Mouse (Mus musculus): Measurements from ENCODE around the gene Timp3. TPM values are rescaled to one million over a fixed set of nuclear protein-coding genes. Genes with fewer than 3 reads are reported as not detected.
A peak's percentile ranks its signal among the peaks of the same experiment; 100 is the strongest.

Timp3 gene
- polyA plus RNA-seq, 1 experiment from 2014 or later, result 91.0 TPM

- Histone ChIP-seq H3K9ac (ENCODE audit: low read length) (no peak overlapping the region), H3K4me2 (ENCODE audit: low read length) (no peak overlapping the region), H3K27me3 (ENCODE audit: control insufficient read depth, insufficient read depth, low read length) (no peaks in the 10 kb centered on the region), H3K27ac (replicated peaks in 1 of 2; ENCODE audit: control insufficient read depth in 1 of 2, insufficient read depth in 1 of 2, low read depth in 2 of 2, low read length in 2 of 2) (no peak overlapping the region), H3K9me3 (ENCODE audit: control insufficient read depth, low read length) (no peaks in the 10 kb centered on the region), H3K4me3 (ENCODE audit: control insufficient read depth in 1 of 2, insufficient read depth in 1 of 2, low read depth in 1 of 2, low read length in 2 of 2) (no peak overlapping the region), H3K4me1 (ENCODE audit: control insufficient read depth in 2 of 2, insufficient read depth in 2 of 2, low read length in 2 of 2) (peaks cover 29 to 47% of the 10 kb centered on the region in 2 experiments), H3K36me3 (ENCODE audit: control insufficient read depth, insufficient read depth, low read length) (peaks cover 12% of the 10 kb centered on the region)
- WGBS, result 91% methylated on average over 4 of the region's 4 CpGs
- ATAC-seq (ENCODE audit: insufficient number of reproducible peaks, insufficient read depth, low FRiP score, low read depth), result no peak
Observed at GRCm38 (mm10) chr10:86328143-86328542, 28.0 kb downstream of the Timp3 start.

GRCm38 (mm10) chr10:86328691-86329090 lies 28.5 kb downstream of the Timp3 start:
- no peak overlapping the region for H3K27ac ChIP-seq (replicated peaks in 1 of 2; ENCODE audit: control insufficient read depth in 1 of 2, insufficient read depth in 1 of 2, low read depth in 2 of 2, low read length in 2 of 2)
- no peaks in the 10 kb centered on the region for H3K9me3 ChIP-seq (ENCODE audit: control insufficient read depth, low read length)
- 74% methylated on average over 2 of the region's 2 CpGs for WGBS
- peaks cover 34 to 47% of the 10 kb centered on the region in 2 experiments for H3K4me1 ChIP-seq (ENCODE audit: control insufficient read depth in 2 of 2, insufficient read depth in 2 of 2, low read length in 2 of 2)
- no peak overlapping the region for H3K4me3 ChIP-seq (ENCODE audit: control insufficient read depth in 1 of 2, insufficient read depth in 1 of 2, low read depth in 1 of 2, low read length in 2 of 2)
- no peaks in the 10 kb centered on the region for H3K27me3 ChIP-seq (ENCODE audit: control insufficient read depth, insufficient read depth, low read length)
- no peak overlapping the region for H3K9ac ChIP-seq (ENCODE audit: low read length)
- ATAC-seq (ENCODE audit: insufficient number of reproducible peaks, insufficient read depth, low FRiP score, low read depth), result no peak
- H3K36me3 ChIP-seq (ENCODE audit: control insufficient read depth, insufficient read depth, low read length), result peaks cover 12% of the 10 kb centered on the region
- no peak overlapping the region for H3K4me2 ChIP-seq (ENCODE audit: low read length)

GRCm38 (mm10) chr10:86329241-86329882 lies 29.2 kb downstream of the Timp3 start:
- H3K4me1 ChIP-seq (ENCODE audit: control insufficient read depth in 2 of 2, insufficient read depth in 2 of 2, low read length in 2 of 2), result peaks cover 35 to 50% of the 10 kb centered on the region in 2 experiments

GRCm38 (mm10) chr10:86330993-86331680 lies 31.0 kb downstream of the Timp3 start:
- WGBS, result 65% methylated on average over 5 of the region's 5 CpGs
- no peak for ATAC-seq (ENCODE audit: insufficient number of reproducible peaks, insufficient read depth, low FRiP score, low read depth)
- Histone ChIP-seq H3K9me3 (ENCODE audit: control insufficient read depth, low read length) (no peaks in the 10 kb centered on the region), H3K4me1 (ENCODE audit: control insufficient read depth in 2 of 2, insufficient read depth in 2 of 2, low read length in 2 of 2) (peaks cover 40 to 61% of the 10 kb centered on the region in 2 experiments), H3K36me3 (ENCODE audit: control insufficient read depth, insufficient read depth, low read length) (peaks cover 12% of the 10 kb centered on the region), H3K9ac (ENCODE audit: low read length) (no peak overlapping the region), H3K27me3 (ENCODE audit: control insufficient read depth, insufficient read depth, low read length) (no peaks in the 10 kb centered on the region), H3K4me3 (ENCODE audit: control insufficient read depth in 1 of 2, insufficient read depth in 1 of 2, low read depth in 1 of 2, low read length in 2 of 2) (no peak overlapping the region), H3K27ac (replicated peaks in 1 of 2; ENCODE audit: control insufficient read depth in 1 of 2, insufficient read depth in 1 of 2, low read depth in 2 of 2, low read length in 2 of 2) (peak overlapping the region; percentile 71 to 82), H3K4me2 (ENCODE audit: low read length) (0 out of 2 replicates have a peak overlapping the region, but pooled peaks have one; percentile 1)

More at GRCm38 (mm10) chr10:86329241-86329882, 29.2 kb downstream of the Timp3 start:
- Histone ChIP-seq H3K4me2 (ENCODE audit: low read length) (no peak overlapping the region), H3K27me3 (ENCODE audit: control insufficient read depth, insufficient read depth, low read length) (no peaks in the 10 kb centered on the region), H3K9ac (ENCODE audit: low read length) (no peak overlapping the region), H3K4me3 (ENCODE audit: control insufficient read depth in 1 of 2, insufficient read depth in 1 of 2, low read depth in 1 of 2, low read length in 2 of 2) (no peak overlapping the region), H3K36me3 (ENCODE audit: control insufficient read depth, insufficient read depth, low read length) (peaks cover 12% of the 10 kb centered on the region), H3K27ac (replicated peaks in 1 of 2; ENCODE audit: control insufficient read depth in 1 of 2, insufficient read depth in 1 of 2, low read depth in 2 of 2, low read length in 2 of 2) (no peak overlapping the region), H3K9me3 (ENCODE audit: control insufficient read depth, low read length) (no peaks in the 10 kb centered on the region)
- WGBS, result 84% methylated on average over 8 of the region's 8 CpGs
- ATAC-seq (ENCODE audit: insufficient number of reproducible peaks, insufficient read depth, low FRiP score, low read depth), result no peak

GRCm38 (mm10) chr10:86331681-86332281 lies 31.6 kb downstream of the Timp3 start:
- WGBS, result 34% methylated on average over 7 of the region's 7 CpGs
- H3K9me3 ChIP-seq (ENCODE audit: control insufficient read depth, low read length), result no peaks in the 10 kb centered on the region
- ATAC-seq (ENCODE audit: insufficient number of reproducible peaks, insufficient read depth, low FRiP score, low read depth), result peak; percentile 36; the same call in 1 of the 2 replicates
- no peak overlapping the region for H3K4me3 ChIP-seq (ENCODE audit: control insufficient read depth in 1 of 2, insufficient read depth in 1 of 2, low read depth in 1 of 2, low read length in 2 of 2)
- peak overlapping the region; percentile 71 to 82 for H3K27ac ChIP-seq (replicated peaks in 1 of 2; ENCODE audit: control insufficient read depth in 1 of 2, insufficient read depth in 1 of 2, low read depth in 2 of 2, low read length in 2 of 2)
- 0 out of 2 replicates have a peak overlapping the region, but pooled peaks have one; percentile 1 for H3K4me2 ChIP-seq (ENCODE audit: low read length)
- H3K4me1 ChIP-seq (ENCODE audit: control insufficient read depth in 2 of 2, insufficient read depth in 2 of 2, low read length in 2 of 2), result peaks cover 43 to 67% of the 10 kb centered on the region in 2 experiments
- no peak overlapping the region for H3K9ac ChIP-seq (ENCODE audit: low read length)
- H3K27me3 ChIP-seq (ENCODE audit: control insufficient read depth, insufficient read depth, low read length), result no peaks in the 10 kb centered on the region
- peaks cover 9% of the 10 kb centered on the region for H3K36me3 ChIP-seq (ENCODE audit: control insufficient read depth, insufficient read depth, low read length)

GRCm38 (mm10) chr10:86332942-86333341 lies 32.8 kb downstream of the Timp3 start:
- 46% methylated on average over 3 of the region's 3 CpGs for WGBS
- Histone ChIP-seq H3K4me1 (ENCODE audit: control insufficient read depth in 2 of 2, insufficient read depth in 2 of 2, low read length in 2 of 2) (peaks cover 45 to 74% of the 10 kb centered on the region in 2 experiments), H3K9ac (ENCODE audit: low read length) (no peak overlapping the region; the same call in 1 of the 2 replicates), H3K4me2 (ENCODE audit: low read length) (no peak overlapping the region), H3K36me3 (ENCODE audit: control insufficient read depth, insufficient read depth, low read length) (no peaks in the 10 kb centered on the region), H3K27me3 (ENCODE audit: control insufficient read depth, insufficient read depth, low read length) (no peaks in the 10 kb centered on the region), H3K9me3 (ENCODE audit: control insufficient read depth, low read length) (no peaks in the 10 kb centered on the region), H3K27ac (replicated peaks in 1 of 2; ENCODE audit: control insufficient read depth in 1 of 2, insufficient read depth in 1 of 2, low read depth in 2 of 2, low read length in 2 of 2) (0 out of 4 replicates have a peak overlapping the region, but pooled peaks of 1 of the 2 experiments have one; percentile 20), H3K4me3 (ENCODE audit: control insufficient read depth in 1 of 2, insufficient read depth in 1 of 2, low read depth in 1 of 2, low read length in 2 of 2) (no peak overlapping the region)
- ATAC-seq (ENCODE audit: insufficient number of reproducible peaks, insufficient read depth, low FRiP score, low read depth), result no peak

GRCm38 (mm10) chr10:86334581-86334980 lies 34.4 kb downstream of the Timp3 start:
- no peaks in the 10 kb centered on the region for H3K9me3 ChIP-seq (ENCODE audit: control insufficient read depth, low read length)
- H3K27me3 ChIP-seq (ENCODE audit: control insufficient read depth, insufficient read depth, low read length), result no peaks in the 10 kb centered on the region
- no peak overlapping the region for H3K27ac ChIP-seq (replicated peaks in 1 of 2; ENCODE audit: control insufficient read depth in 1 of 2, insufficient read depth in 1 of 2, low read depth in 2 of 2, low read length in 2 of 2)
- WGBS, result 50% methylated on average over 8 of the region's 8 CpGs
- H3K4me3 ChIP-seq (ENCODE audit: control insufficient read depth in 1 of 2, insufficient read depth in 1 of 2, low read depth in 1 of 2, low read length in 2 of 2), result no peak overlapping the region
- peaks cover 47 to 81% of the 10 kb centered on the region in 2 experiments for H3K4me1 ChIP-seq (ENCODE audit: control insufficient read depth in 2 of 2, insufficient read depth in 2 of 2, low read length in 2 of 2)
- ATAC-seq (ENCODE audit: insufficient number of reproducible peaks, insufficient read depth, low FRiP score, low read depth), result no peak
- H3K9ac ChIP-seq (ENCODE audit: low read length), result no peak overlapping the region
- no peak overlapping the region for H3K4me2 ChIP-seq (ENCODE audit: low read length)
- no peaks in the 10 kb centered on the region; the same call in 1 of the 2 replicates for H3K36me3 ChIP-seq (ENCODE audit: control insufficient read depth, insufficient read depth, low read length)

Data from heart, embryonic 14.5 days (tissue).